Mouse (Mus musculus): ENCODE data around the gene BC025446. TPM values are rescaled to one million over a fixed set of nuclear protein-coding genes. Genes with fewer than 3 reads are reported as not detected.
"Not testable (repeated sequence)": the region's sequence is repeated elsewhere in the genome, so short reads cannot be mapped to it uniquely, and the experiment has no call there.

BC025446 gene
- not detected for polyA plus RNA-seq (2017; shearing (Covaris generic))

DNA sequence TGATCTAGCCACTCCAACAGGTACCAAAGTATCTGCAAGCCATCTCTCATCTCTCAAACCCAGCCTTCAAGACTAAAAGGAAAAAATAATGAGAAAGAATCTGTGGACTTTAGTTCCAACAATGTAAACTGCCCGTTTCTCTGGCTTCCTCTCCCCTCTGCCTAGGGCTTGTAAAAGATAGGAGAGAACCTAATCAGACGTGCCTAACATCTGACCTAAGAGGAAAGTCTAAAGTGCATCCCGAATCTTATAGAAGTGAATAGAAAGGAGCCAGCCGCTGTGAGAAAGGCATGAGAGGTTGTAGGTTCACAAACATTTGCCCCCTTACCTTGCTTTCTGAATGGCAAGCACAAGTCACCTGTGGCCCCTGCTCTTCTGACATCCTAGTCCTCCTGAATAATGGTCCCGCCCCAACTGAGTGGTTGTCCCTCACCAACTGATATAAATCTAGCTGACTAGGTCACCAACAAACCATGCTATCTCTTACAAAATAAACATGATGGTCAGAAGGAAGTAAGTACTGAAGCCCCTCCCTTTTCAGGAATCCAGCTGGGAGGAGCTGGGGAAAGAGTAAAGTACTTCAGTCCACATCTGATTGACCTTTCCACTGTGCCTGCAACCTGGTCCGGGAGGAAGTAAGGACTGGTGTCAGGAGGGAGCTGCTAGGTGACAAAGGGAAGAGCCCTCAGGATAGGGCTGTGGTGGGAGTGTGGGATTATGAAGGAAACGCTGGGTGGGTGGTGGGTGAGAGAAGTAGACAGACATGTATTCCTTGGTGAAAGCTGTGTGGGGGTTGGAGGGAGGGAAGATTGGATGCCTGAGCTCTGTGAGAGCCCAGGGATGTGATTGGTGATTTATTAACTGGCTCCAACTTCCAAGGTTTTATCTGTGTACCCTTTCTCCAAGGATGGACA is at the start of gene BC025446:
BC025446 (plus strand) TSS at position 599 of the 914 bp plus-strand sequence.
- ATAC-seq, result no peak

DNA sequence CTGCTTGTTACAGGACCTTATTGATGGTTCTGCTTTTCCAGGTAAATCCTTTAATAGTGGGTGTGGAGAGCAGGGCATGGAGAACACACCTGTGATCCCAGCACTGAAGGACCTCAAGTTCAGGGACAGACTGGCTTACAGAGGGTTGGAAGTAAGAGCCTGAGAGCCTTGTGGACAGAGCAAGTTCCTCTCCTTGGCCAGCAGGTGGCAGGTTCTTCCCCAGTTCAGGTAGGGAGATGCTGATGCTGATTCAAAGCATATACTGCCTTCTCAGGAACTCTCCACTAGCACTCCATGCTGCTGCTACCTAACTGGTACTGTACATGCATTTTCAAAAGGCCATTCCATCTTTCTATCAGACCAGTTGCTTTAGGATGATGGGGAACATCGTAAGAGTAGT is 40.7 kb upstream of the BC025446 start:
- ATAC-seq, result no peak

DNA sequence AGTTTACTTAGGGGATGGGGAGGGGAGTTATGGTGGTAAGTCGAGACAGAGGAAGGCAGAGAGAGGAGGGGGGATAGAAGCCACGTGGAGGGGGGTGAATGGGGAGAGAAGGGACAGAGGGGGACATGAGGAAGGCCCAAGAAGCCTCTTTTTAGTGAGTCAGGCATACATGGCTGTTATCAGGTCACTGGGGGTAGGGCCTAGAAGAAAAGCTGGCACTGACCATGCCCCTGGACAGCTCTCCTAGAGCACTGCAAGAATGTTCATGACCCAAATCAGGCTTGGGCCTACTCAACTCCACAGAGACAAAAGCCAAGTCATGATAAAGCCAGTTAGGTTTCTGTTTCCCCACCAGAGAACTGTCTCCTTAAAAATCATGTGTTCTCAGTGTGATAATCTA is 29.9 kb upstream of the BC025446 start:
- ATAC-seq, result no peak

DNA sequence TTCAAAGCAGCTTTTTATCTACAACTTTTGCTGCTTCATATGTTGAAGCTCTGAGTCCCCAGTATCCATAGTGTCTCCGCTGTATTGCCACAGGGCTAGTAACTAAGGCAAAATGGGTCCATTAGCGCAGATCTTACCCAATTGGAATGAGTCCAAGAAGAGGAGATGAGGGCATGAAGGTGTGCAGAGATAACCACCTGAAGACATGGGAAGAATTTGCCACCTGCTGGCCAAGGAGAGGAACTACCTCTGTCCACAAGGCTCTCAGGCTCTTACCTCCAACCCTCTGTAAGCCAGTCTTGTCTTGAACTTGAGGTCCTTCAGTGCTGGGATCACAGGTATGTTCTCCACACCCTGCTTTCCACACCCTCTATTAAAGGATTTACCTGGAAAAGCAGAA is 27.1 kb upstream of the BC025446 start:
- peak; percentile 57 for ATAC-seq

DNA sequence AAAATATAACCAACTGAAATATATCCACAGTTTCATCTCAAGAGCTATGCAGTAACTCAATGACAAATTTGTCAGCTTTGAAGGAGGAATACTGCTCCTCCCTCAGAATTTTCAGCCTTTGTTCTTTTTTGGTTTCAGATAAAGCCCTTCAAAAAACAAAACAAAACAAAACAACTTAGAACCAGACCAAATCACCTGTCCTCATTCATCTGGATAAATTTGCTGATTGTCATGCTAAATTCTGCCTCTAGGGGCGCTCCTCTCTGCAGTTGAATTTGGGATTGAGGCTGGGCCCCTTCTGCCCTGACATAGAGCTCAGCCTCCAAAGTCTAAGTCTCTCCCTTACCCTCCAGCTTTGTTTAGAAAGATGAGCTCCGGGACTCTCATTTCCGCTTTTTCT is 25.6 kb upstream of the BC025446 start:
- ATAC-seq, result not testable (repeated sequence)

DNA sequence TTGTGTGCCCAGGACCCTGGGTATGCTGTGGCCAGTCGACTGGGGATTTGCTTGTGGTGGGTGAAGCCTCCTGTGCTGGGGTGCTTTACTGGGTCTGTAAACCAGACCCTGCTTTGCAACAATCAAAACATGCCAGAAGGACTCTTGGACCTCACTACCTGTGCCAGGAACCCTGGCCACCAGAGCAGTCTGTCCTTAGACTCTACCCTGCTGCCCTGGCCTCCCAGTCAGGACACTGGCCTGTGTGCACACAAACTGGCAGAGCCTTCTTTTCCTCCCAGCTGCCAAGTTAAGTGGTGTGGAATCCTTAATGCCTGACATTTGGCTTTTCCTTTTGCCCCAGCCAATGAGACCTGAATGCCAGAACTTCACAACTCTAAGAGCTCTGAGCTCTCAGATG is 655 bp downstream of the BC025446 start:
- no peak for ATAC-seq

DNA sequence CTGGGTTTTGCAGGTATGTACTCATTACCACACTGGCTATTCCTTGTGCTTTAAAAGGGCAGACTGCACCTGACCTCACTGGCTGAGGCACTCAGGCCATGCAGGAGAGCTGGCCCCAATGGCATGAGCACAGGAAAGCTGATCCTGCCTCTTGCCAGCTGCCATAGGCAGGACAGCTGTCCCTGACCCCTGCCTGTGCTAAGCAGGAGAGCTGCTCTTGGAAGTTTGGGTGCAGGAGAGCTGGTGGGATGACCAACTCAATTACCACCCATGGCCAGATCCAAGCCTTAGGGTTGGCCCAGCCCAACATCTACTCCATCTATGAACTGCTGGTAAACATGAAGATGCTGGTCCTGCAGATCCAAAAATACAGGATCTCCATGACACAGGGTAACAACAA is 5.8 kb downstream of the BC025446 start:
- ATAC-seq, result no peak

DNA sequence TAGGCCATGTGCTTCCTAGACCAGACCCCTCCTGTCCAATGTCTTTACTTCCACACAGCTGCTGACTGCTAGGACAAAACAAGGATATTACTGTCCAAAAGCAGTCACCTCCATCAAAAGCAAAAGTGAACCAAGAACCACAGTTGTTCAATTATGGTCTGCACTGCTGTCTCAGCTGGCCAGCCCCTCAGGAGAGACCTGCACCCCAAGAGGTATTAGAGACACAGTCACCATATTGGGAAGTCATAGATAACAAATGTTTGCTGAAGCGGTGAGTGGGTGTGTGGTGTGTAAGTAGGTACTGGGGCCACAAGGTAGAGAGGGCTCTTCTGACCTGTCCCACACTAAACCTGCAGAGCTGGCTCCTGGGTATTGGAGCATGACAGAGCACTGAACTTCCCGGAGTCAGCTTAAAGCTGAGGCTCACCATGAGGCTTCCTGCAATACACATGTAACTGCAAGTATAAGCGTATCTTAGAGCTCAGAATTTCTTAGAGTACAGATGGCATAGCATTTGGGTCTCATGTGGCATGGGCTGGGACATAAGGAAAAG is 21.6 kb downstream of the BC025446 start:
- no peak for ATAC-seq

DNA sequence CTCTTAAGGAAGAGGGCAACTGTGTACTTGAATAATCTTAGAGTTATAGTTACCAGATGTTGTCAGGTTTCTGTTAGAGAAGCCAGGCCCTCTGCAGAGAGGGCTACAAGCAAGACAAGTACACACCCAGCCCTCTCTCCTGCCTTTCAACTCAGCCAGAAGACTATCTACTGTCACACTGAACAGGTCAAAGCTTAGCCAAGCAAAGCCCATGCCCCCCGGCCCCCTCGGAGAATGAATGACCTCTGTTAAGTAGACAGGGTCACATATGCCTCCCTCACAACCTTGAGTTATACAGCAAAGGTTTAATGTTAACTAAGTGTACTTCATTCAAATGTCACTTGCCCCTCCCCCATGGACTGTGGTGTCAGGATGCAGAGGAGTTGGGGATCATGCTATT is 24.4 kb downstream of the BC025446 start:
- ATAC-seq, result no peak

DNA sequence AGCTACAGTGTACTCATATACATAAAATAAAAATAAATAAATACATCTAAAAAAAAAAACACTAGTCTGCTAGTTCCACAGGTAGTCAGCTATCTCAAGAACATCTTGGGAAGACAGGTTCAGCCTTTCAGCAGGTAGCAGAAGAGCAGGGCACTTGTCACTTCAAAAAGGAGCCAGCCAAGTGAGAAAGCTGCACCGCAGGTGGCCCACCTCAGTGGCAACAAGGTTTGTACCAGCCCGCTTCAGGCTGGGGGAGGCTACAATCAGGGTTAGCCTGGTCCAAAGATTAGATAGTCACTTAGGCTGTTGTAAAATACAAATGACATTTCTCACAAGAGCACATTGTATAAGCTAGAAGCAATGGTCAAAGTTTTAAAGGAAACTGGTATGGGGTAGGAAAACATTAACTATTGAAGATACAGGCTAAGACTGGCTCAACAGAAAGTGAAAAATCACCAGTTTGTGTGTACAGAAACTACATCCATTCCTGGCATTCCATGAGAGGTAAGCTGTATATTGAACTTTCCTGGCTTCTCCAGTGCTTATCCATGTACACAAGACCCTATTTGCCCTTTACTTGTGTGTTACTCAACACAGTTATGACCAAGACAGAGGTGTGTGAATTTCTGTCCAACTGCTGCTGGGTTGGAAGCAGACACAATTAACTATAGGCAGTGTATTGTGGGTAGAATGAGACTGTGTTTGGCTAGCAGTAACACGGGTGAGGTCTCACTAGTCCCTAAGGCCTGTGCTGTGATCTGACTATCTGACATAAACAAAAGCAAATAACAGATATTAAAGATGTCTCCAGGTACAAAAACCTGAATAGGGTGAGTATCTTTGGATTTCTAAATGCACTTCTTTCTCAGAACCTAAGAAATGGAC is 26.8 kb downstream of the BC025446 start:
- no peak for ATAC-seq

DNA sequence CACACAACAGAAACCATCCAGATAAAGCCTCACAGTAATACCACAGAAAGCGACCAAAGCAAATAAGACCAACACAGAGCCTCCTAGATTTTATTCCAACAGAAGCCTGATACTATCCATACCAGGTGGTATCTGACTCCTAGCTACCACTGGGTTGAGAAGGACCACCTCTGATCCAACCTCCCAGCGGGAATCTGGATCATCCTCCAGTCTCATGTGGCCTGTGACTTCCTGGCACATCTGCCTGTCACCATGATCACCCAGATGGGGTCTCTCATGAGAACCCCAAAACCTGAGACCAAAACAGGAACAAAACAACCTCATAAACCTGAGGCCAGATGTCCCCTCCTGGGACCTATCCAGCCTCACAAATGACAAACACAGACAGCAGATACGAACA is 38.5 kb downstream of the BC025446 start:
- ATAC-seq, result no peak

DNA sequence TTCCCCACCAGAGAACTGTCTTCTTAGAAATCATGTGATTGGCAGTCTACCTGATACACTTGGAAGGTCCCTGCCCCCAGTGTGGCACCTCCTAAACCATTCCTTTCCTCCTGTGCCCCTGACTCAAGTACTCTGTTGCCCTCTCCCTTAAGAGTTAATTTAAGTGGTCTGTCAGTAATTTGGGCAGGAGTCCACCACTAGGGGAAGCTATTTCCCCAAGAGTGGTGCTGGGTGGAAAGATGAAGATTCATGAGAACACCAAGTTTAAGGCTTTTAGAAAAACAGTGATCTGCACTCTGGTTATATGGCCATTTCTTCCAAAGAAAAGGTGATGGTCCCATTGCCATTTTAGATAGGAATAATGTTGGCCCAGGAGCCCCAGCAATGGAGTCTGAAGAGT is 49.7 kb downstream of the BC025446 start:
- no peak for ATAC-seq

DNA sequence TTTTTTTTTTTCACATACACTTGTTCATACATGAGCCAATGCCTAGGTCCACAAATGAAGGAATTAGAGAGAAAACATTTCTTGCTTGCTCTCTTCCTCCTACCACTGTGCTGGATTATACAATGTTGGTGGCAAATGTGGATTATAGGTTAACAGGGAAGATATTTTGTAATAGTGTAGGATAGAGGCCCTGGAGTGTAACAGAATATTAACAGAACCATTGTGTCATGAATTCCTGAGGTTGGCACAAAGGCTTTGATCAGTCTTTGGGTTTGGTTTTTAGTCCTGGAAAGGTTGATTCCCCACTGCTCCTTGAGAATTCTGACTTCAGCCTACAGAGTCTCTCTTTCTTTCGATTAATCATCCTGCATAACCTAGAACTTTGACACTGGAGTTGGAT is 50.5 kb downstream of the BC025446 start:
- ATAC-seq, result no peak

DNA sequence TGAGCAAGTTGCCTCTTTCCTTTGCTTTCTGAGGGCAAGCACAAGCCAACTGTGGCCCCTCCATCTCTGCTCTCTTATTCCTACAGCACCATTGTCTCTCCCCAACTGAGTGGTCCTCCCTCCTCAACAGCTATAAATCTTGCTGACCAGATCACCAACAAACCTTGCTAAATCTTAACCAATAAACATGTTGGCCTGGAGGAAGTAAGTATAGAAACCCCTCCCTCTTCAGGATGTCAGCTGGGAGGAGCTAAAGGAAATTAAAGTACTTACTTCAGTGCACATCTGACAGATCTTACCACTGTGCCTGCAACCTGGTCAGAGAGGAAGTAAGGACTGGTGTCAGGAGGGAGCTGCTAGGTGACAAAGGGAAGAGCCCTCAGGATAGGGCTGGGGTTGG is 51.9 kb downstream of the BC025446 start, which contains the start of gene Ly6f:
Ly6f (plus strand) TSS at position 301 of the 400 bp plus-strand sequence.
- no peak for ATAC-seq

DNA sequence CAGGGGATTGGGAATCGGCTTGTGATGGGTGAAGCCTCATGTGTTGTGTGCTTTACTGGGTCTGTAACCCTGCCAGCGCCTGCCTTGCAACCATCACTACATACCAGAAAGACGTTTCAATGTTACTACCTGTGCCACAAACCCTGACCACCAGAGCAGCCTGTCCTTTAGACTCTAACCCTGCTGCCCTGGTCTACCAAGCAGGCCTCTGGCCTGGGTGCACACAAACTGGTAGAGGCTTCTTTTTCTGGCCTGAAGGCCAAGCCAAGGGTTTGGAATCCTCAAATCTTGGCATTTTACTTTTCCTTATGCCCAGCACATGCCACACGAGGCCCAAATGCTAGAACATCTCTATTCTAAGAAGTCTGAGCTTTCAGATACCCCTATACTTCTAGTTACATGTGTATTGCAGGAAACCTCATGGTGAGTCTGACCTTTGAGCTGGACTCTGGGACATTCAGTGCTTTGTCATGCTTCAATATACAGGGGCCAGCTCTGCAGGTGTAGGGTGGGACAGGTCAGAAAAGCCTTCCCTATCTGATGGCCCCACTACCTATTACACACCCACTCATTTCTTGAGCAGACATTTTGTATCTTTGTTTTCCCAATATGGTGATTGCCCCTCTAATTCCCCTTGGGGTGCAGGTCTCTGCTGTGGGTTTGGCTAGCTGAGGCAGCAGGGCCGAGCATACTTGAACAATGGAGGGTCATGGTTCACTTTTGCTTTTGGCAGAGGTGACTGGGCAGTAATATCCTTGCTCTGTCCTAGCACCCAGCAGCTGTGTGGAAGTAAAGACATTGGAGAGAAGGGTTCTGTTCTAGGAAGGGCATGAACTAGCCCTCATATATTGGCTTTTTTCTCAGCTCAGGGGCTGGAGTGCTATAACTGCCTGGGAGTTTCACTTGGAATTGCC is 53.0 kb downstream of the BC025446 start:
- ATAC-seq, result no peak

DNA sequence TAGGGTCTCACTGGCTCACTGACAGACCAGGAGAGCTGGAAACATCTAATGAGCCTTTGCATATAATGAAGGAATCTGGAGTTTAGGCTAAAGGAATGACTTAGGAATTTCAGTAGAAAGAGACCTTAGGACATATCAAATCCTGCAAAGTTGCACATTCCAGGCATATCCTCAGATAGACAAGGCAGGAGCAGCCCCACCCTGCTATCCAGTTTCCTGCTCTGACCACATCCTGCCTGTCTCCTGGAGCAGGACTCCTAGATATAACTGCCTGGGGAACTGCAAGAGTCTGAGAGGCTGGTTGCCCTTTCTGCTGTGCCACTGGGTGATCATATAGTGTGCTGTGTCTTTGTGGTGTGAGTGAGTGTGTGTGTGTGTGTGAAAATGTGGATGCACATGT is 54.0 kb downstream of the BC025446 start:
- no peak for ATAC-seq

DNA sequence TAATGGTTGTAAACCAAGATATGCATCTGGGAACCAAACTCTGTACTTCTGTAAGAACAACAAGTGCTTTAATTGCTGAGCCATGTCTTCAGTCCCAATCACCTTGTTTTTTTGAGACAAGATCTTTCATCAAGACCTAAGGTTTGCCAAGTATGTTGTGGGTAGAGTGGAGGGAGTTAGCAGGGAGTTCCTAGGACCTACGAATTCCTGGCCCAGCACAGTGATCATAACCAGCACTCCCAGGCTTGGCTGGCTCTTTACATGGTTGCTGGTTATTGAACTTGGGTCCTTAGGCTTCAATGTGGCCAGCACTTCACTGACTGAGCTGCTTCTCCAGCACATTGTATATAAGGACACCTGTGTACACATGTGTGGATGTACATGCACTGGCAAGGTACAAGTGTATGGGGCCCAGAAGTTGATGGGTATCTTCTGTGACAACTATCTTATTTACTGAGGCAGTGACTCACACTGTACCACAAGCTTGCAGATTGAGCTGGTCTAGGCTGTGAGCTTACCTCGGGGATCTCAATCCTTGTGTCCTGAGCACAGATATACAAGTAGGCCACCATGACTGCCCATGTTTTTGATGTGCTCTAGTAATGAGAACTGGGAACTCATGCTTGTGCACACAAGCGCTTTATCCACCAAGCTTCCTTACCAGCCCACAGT is 54.7 kb downstream of the BC025446 start:
- no peak for ATAC-seq

DNA sequence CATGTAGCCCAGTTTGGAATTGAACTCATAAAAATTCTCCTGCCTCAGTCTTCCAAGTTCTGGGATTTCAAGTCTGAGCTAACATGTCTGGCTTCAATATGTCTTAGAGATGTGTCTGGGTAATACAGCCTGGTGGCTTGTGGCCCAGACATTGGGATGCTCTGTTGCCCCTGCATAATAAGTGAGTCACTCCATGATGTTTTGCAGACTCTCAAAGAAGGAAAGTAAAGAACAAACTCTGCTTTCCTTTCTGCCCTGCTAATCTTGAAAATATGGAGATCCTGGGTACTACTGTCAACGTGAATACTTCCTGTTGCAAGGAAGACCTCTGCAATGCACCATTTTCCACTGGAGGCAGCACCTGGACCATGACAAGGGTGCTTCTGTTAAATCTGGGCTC is 55.2 kb downstream of the BC025446 start:
- ATAC-seq, result no peak

DNA sequence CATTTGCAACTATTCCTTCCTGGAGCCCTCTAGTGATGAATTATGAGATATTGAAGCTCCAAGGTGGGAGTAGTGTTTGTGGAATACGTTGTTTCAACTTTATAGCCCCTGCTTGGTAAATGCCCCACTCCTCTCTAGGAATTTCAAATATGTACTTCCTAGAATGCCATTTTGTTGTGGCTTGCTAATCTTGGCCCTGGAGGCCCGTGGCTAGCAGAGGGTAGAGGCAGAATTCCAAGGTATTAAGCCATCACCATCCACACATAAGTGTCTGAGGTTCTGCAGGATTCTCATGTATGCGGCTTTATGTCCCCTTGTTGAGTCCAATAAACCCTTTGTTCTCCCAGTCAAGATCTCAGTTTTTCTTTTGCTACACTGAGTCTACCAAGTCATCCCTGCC is 55.7 kb downstream of the BC025446 start:
- ATAC-seq, result no peak
